Mouse (Mus musculus): ENCODE measurements around the gene Gmpr.

GRCm38 (mm10) chr13:45491991-45492732 lies 15.1 kb upstream of the Gmpr start:
- TF ChIP-seq POLR2AphosphoS2 (IDR thresholded peaks at IDR 0.05; ENCODE audit: insufficient read length, low read depth) (no peak), USF1 (IDR thresholded peaks at IDR 0.05; ENCODE audit: low read depth) (no peak), TCF12 (IDR thresholded peaks at IDR 0.05; ENCODE audit: insufficient read depth, poor library complexity, severe bottlenecking) (no peak), E2F4 (IDR thresholded peaks at IDR 0.05; ENCODE audit: insufficient read depth) (no peak), MYOG (IDR thresholded peaks at IDR 0.05; ENCODE audit: control insufficient read depth in 1 of 3, insufficient read depth in 1 of 3, insufficient read length in 2 of 3, low read depth in 2 of 3) (no peak), POLR2A (IDR thresholded peaks at IDR 0.05; ENCODE audit: insufficient read length, low read depth) (no peak), SRF (IDR thresholded peaks at IDR 0.05; ENCODE audit: control insufficient read depth, insufficient read length, low read depth) (no peak)

All from myocyte (in vitro differentiated cells).